Mouse (Mus musculus): Measurements from ENCODE around the gene Rnpep. TPM values are rescaled to one million over a fixed set of nuclear protein-coding genes. Genes with fewer than 3 reads are reported as not detected.
"Not testable (repeated sequence)": the region's sequence is repeated elsewhere in the genome, so short reads cannot be mapped to it uniquely, and the experiment has no call there.

Gene Rnpep
- polyA plus RNA-seq, 1 experiment from 2014 or later, result 96.0 TPM

- H3K4me3 ChIP-seq (ENCODE audit: low read depth, low read length); H3K9me3 ChIP-seq (ENCODE audit: control insufficient read depth, low read length); H3K36me3 ChIP-seq (ENCODE audit: control insufficient read depth, insufficient read depth, low read length); DNase-seq (ENCODE audit: low spot score); H3K9ac ChIP-seq (ENCODE audit: low read length); H3K4me2 ChIP-seq (ENCODE audit: low read depth, low read length, severe bottlenecking); H3K27ac ChIP-seq (ENCODE audit: low read depth, low read length); H3K27me3 ChIP-seq (ENCODE audit: control insufficient read depth, insufficient read depth, low read length); H3K4me1 ChIP-seq (replicated peaks; ENCODE audit: control insufficient read depth, insufficient read depth, low read length); ATAC-seq (replicated peaks; ENCODE audit: low FRiP score): not testable (repeated sequence)
- 80% methylated on average over 20 of the region's 20 CpGs for WGBS
Measured at GRCm38 (mm10) chr1:135231878-135232277, 52.0 kb downstream of the Rnpep start.

- Histone ChIP-seq H3K27ac (ENCODE audit: low read depth, low read length) (no peak overlapping the region), H3K9me3 (ENCODE audit: control insufficient read depth, low read length) (no peaks in the 10 kb centered on the region), H3K4me2 (ENCODE audit: low read depth, low read length, severe bottlenecking) (no peak overlapping the region), H3K4me1 (replicated peaks; ENCODE audit: control insufficient read depth, insufficient read depth, low read length) (no peaks in the 10 kb centered on the region), H3K4me3 (ENCODE audit: low read depth, low read length) (no peak overlapping the region), H3K27me3 (ENCODE audit: control insufficient read depth, insufficient read depth, low read length) (no peaks in the 10 kb centered on the region), H3K36me3 (ENCODE audit: control insufficient read depth, insufficient read depth, low read length) (no peaks in the 10 kb centered on the region), H3K9ac (ENCODE audit: low read length) (no peak overlapping the region)
- DNase-seq (ENCODE audit: low spot score) (no peak), ATAC-seq (replicated peaks; ENCODE audit: low FRiP score) (no peak)
- WGBS, result 82% methylated on average over 13 of the region's 13 CpGs
Measured at GRCm38 (mm10) chr1:135227339-135227950, 56.4 kb downstream of the Rnpep start.

- no peaks in the 10 kb centered on the region for H3K4me1 ChIP-seq (replicated peaks; ENCODE audit: control insufficient read depth, insufficient read depth, low read length)
- no peak overlapping the region for H3K9ac ChIP-seq (ENCODE audit: low read length)
- no peaks in the 10 kb centered on the region for H3K27me3 ChIP-seq (ENCODE audit: control insufficient read depth, insufficient read depth, low read length)
- DNase-seq (ENCODE audit: low spot score) (no peak), ATAC-seq (replicated peaks; ENCODE audit: low FRiP score) (no peak)
- H3K4me3 ChIP-seq (ENCODE audit: low read depth, low read length), result no peak overlapping the region
- H3K9me3 ChIP-seq (ENCODE audit: control insufficient read depth, low read length), result no peaks in the 10 kb centered on the region
- 79% methylated on average over 6 of the region's 6 CpGs for WGBS
- no peak overlapping the region for H3K4me2 ChIP-seq (ENCODE audit: low read depth, low read length, severe bottlenecking)
- H3K36me3 ChIP-seq (ENCODE audit: control insufficient read depth, insufficient read depth, low read length), result no peaks in the 10 kb centered on the region
- no peak overlapping the region for H3K27ac ChIP-seq (ENCODE audit: low read depth, low read length)
Measured at GRCm38 (mm10) chr1:135224981-135225604, 58.8 kb downstream of the Rnpep start.

GRCm38 (mm10) chr1:135224147-135224546 is 59.7 kb downstream of the Rnpep start:
- DNase-seq (ENCODE audit: low spot score) (no peak), ATAC-seq (replicated peaks; ENCODE audit: low FRiP score) (no peak)
- H3K4me2 ChIP-seq (ENCODE audit: low read depth, low read length, severe bottlenecking), result no peak overlapping the region
- H3K4me1 ChIP-seq (replicated peaks; ENCODE audit: control insufficient read depth, insufficient read depth, low read length), result no peaks in the 10 kb centered on the region
- H3K27ac ChIP-seq (ENCODE audit: low read depth, low read length), result no peak overlapping the region
- no peaks in the 10 kb centered on the region for H3K36me3 ChIP-seq (ENCODE audit: control insufficient read depth, insufficient read depth, low read length)
- H3K9me3 ChIP-seq (ENCODE audit: control insufficient read depth, low read length), result no peaks in the 10 kb centered on the region
- 84% methylated on average over 3 of the region's 3 CpGs for WGBS
- no peaks in the 10 kb centered on the region for H3K27me3 ChIP-seq (ENCODE audit: control insufficient read depth, insufficient read depth, low read length)
- no peak overlapping the region for H3K4me3 ChIP-seq (ENCODE audit: low read depth, low read length)
- H3K9ac ChIP-seq (ENCODE audit: low read length), result no peak overlapping the region

- no peak overlapping the region for H3K9ac ChIP-seq (ENCODE audit: low read length)
- no peaks in the 10 kb centered on the region for H3K27me3 ChIP-seq (ENCODE audit: control insufficient read depth, insufficient read depth, low read length)
- ATAC-seq (replicated peaks; ENCODE audit: low FRiP score) (no peak), DNase-seq (ENCODE audit: low spot score) (no peak)
- H3K27ac ChIP-seq (ENCODE audit: low read depth, low read length), result no peak overlapping the region
- H3K4me1 ChIP-seq (replicated peaks; ENCODE audit: control insufficient read depth, insufficient read depth, low read length), result no peaks in the 10 kb centered on the region; the same call in 1 of the 2 replicates
- H3K4me2 ChIP-seq (ENCODE audit: low read depth, low read length, severe bottlenecking), result no peak overlapping the region
- no peaks in the 10 kb centered on the region for H3K9me3 ChIP-seq (ENCODE audit: control insufficient read depth, low read length)
- no peaks in the 10 kb centered on the region for H3K36me3 ChIP-seq (ENCODE audit: control insufficient read depth, insufficient read depth, low read length)
- WGBS, result 50% methylated on average over 13 of the region's 13 CpGs
- H3K4me3 ChIP-seq (ENCODE audit: low read depth, low read length), result no peak overlapping the region
Measured at GRCm38 (mm10) chr1:135217607-135218233, 66.2 kb downstream of the Rnpep start.

- WGBS, result 89% methylated on average over 9 of the region's 9 CpGs
- H3K27me3 ChIP-seq (ENCODE audit: control insufficient read depth, insufficient read depth, low read length), result no peaks in the 10 kb centered on the region
- DNase-seq (ENCODE audit: low spot score), result no peak
- ATAC-seq (replicated peaks; ENCODE audit: low FRiP score), result no peak
- no peak overlapping the region for H3K27ac ChIP-seq (ENCODE audit: low read depth, low read length)
- H3K4me3 ChIP-seq (ENCODE audit: low read depth, low read length), result no peak overlapping the region
- H3K4me2 ChIP-seq (ENCODE audit: low read depth, low read length, severe bottlenecking), result no peak overlapping the region
- no peaks in the 10 kb centered on the region; the same call in 1 of the 2 replicates for H3K4me1 ChIP-seq (replicated peaks; ENCODE audit: control insufficient read depth, insufficient read depth, low read length)
- no peaks in the 10 kb centered on the region for H3K9me3 ChIP-seq (ENCODE audit: control insufficient read depth, low read length)
- no peaks in the 10 kb centered on the region for H3K36me3 ChIP-seq (ENCODE audit: control insufficient read depth, insufficient read depth, low read length)
- no peak overlapping the region for H3K9ac ChIP-seq (ENCODE audit: low read length)
Measured at GRCm38 (mm10) chr1:135213772-135214640, 69.9 kb downstream of the Rnpep start.

Other genes with a start within 250 kb of the Rnpep start
- gene Lgr6, start 178.8 kb downstream of the Rnpep start, polyA plus RNA-seq (2014; fragmentation: Nextera tagmentation; extraction: Ambion mirVana), result 0.17 and 0.32 TPM in 2 replicates
- 1.8 TPM in 2 replicates for gene Ptpn7, start 151.4 kb downstream of the Rnpep start, polyA plus RNA-seq (2014; fragmentation: Nextera tagmentation; extraction: Ambion mirVana)
- gene Arl8a, start 137.3 kb downstream of the Rnpep start, polyA plus RNA-seq (2014; fragmentation: Nextera tagmentation; extraction: Ambion mirVana), result 67.9 and 73.5 TPM in 2 replicates
- not detected in 2 replicates for gene Gpr37l1, start 116.4 kb downstream of the Rnpep start, polyA plus RNA-seq (2014; fragmentation: Nextera tagmentation; extraction: Ambion mirVana)
- 0.83 and 0.97 TPM in 2 replicates for gene Elf3, start 25.5 kb downstream of the Rnpep start, polyA plus RNA-seq (2014; fragmentation: Nextera tagmentation; extraction: Ambion mirVana)
- gene Timm17a, start 29.7 kb upstream of the Rnpep start, polyA plus RNA-seq (2014; fragmentation: Nextera tagmentation; extraction: Ambion mirVana), result 165 and 167 TPM in 2 replicates
- gene Lmod1, start 40.7 kb upstream of the Rnpep start, polyA plus RNA-seq (2014; fragmentation: Nextera tagmentation; extraction: Ambion mirVana), result 0.67 and 0.68 TPM in 2 replicates
- gene Shisa4, start 91.2 kb upstream of the Rnpep start, polyA plus RNA-seq (2014; fragmentation: Nextera tagmentation; extraction: Ambion mirVana), result 50.3 and 58.7 TPM in 2 replicates
- gene Ipo9, start 146.4 kb upstream of the Rnpep start, polyA plus RNA-seq (2014; fragmentation: Nextera tagmentation; extraction: Ambion mirVana), result 200 and 204 TPM in 2 replicates